Mouse (Mus musculus) adrenal gland, adult 8-10 months (tissue): ENCODE data around the gene Cryba4. TPM values are rescaled to one million over a fixed set of nuclear protein-coding genes. Genes with fewer than 3 reads are reported as not detected.

ENCODE experiments used
- total RNA-seq, 4 experiments: library from RNA; stranded (reverse); gene quantifications; 2 replicates each; pipeline ENCODE4 v1.2.4; 2022

Gene Cryba4
- total RNA-seq, 4 experiments from 2014 or later: 42.1 to 126 (median 66.3) TPM

Other genes starting within 250 kb of the Cryba4 start
- 1 to 10 TPM in 3 of 4 experiments, under 1 TPM in 1; 0.74 to 7.0 (median 2.6) TPM for gene Crybb1, start 3.3 kb upstream of the Cryba4 start, total RNA-seq
- 100 to 1,000 TPM; 143 to 211 (median 173) TPM for gene Tpst2, start 24.2 kb upstream of the Cryba4 start, total RNA-seq
- 10 to 100 TPM; 36.2 to 44.0 (median 38.9) TPM for gene Tfip11, start 73.8 kb upstream of the Cryba4 start, total RNA-seq
- 10 to 100 TPM; 26.0 to 51.5 (median 29.9) TPM for gene Srrd, start 90.5 kb upstream of the Cryba4 start, total RNA-seq
- 10 to 100 TPM; 27.7 to 43.6 (median 31.3) TPM for gene Hps4, start 90.6 kb upstream of the Cryba4 start, total RNA-seq
- gene Gm6583, start 103.5 kb upstream of the Cryba4 start, total RNA-seq: under 1 TPM in 2 of 4 experiments, not detected in 2; 0.17 TPM
- gene Asphd2, start 142.3 kb upstream of the Cryba4 start, total RNA-seq: 1 to 10 TPM; 2.2 to 6.9 (median 3.5) TPM
- gene Gm6588, start 196.9 kb upstream of the Cryba4 start, total RNA-seq: not detected